Mouse (Mus musculus) G1E (cell line): Measurements from ENCODE around the gene Itpa.

ENCODE experiments used
- CTCF ChIP-seq: IDR thresholded peaks from 2 replicates; pipeline ENCODE4 v1.5.1; 2012; ENCODE audit warnings: low read depth, low read length, inconsistent platforms, mixed read lengths
- GATA1 ChIP-seq: IDR thresholded peaks from 2 replicates; pipeline ENCODE4 v1.6.1; 2012; ENCODE audit warnings: borderline replicate concordance, low read length, inconsistent platforms, mixed read lengths

DNA sequence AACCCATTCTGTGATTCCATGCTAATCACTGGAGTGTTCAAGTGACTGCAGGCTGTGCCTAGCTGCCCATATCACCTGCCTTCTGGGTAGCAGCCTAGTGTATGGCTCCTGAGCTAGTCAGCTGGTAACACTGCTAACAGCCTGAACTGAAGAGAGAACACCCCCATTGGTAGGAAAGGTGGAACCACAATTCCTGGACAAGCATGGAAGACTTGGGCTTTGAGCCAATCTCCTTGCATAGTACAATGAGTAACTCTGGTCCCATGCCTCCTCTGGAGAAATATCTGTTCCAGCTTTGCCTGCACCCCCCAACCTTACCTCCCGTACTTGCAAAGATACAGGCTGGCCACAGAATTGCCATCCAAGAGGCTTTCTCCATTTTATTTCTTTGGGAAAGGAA lies 35.0 kb upstream of the Itpa start:
- TF ChIP-seq CTCF = no peak
- TF ChIP-seq GATA1 = no peak
